Comparison of ENCODE assay signal across 16 mouse cellular contexts in genomic region chr1:78743318-78743717, GRCm38 (mm10).
"Had no signal": no experiment of that assay in that cellular context is flagged by ENCODE, and none has a peak within 500 bp of the region (broad histone marks: within the 10 kb centered on the region; RNA-seq: fewer than 3 reads in every experiment).

No protein-coding gene starts in this region.

- H3K4me2 ChIP-seq: neural tube, embryonic 13.5 days; neural tube, embryonic 15.5 days; stomach, embryonic 15.5 days had no signal

- H3K9me3 ChIP-seq: neural tube, embryonic 13.5 days; neural tube, embryonic 15.5 days; stomach, embryonic 15.5 days had no signal

- DNase-seq: retina, postnatal 1 day; right cerebral cortex, adult 18-20 months; right cerebral cortex, postnatal 14 days; right cerebral cortex, postnatal 25 days; right cerebral cortex, postnatal 4 days; spleen, adult 18-20 months; thymus, adult 18-20 months; thymus, adult 2 months; thymus, postnatal 14 days; thymus, postnatal 25 days; thymus, postnatal 36 days; thymus, postnatal 4 days had no signal

- H3K4me1 ChIP-seq: stomach, embryonic 15.5 days had no signal

- H3K27ac ChIP-seq: neural tube, embryonic 13.5 days; neural tube, embryonic 15.5 days; stomach, embryonic 15.5 days; stomach, postnatal 0 days had no signal

- H3K27me3 ChIP-seq: neural tube, embryonic 13.5 days; neural tube, embryonic 15.5 days; stomach, embryonic 15.5 days had no signal

- H3K9ac ChIP-seq: neural tube, embryonic 13.5 days; neural tube, embryonic 15.5 days; stomach, embryonic 15.5 days had no signal

- H3K36me3 ChIP-seq: neural tube, embryonic 13.5 days; neural tube, embryonic 15.5 days; stomach, embryonic 15.5 days had no signal

- H3K4me3 ChIP-seq: neural tube, embryonic 13.5 days; neural tube, embryonic 15.5 days; stomach, embryonic 15.5 days had no signal
